Mouse (Mus musculus) embryonic facial prominence, embryonic 12.5 days (tissue): ENCODE results near the gene Pcnx2. TPM values are rescaled to one million over a fixed set of nuclear protein-coding genes. Genes with fewer than 3 reads are reported as not detected.

Experiments
- ATAC-seq: fragments of 200-750 bp; cut with Nextera tagmentation; 2 replicates; pipeline ENCODE4 v1.8.0; 2017; ENCODE audit not compliant: insufficient number of reproducible peaks, insufficient read depth, low FRiP score, low TSS enrichment
- H3K27ac ChIP-seq: fragments of 300-500 bp; sonication (generic); 2 replicates; pipeline ENCODE4 v1.5.1; 2016; ENCODE audit warnings: mild to moderate bottlenecking
- H3K27me3 ChIP-seq: fragments of 300-500 bp; sonication (generic); 2 replicates; pipeline ENCODE4 v1.6.1; 2016; ENCODE audit warnings: mild to moderate bottlenecking, moderate library complexity
- H3K36me3 ChIP-seq: fragments of 300-500 bp; sonication (generic); 2 replicates; pipeline ENCODE4 v1.6.1; 2016; ENCODE audit warnings: mild to moderate bottlenecking
- H3K4me1 ChIP-seq: fragments of 300-500 bp; sonication (generic); 2 replicates; pipeline ENCODE4 v1.6.1; 2016
- H3K4me2 ChIP-seq: fragments of 300-500 bp; sonication (generic); replicated peaks from 2 replicates; pipeline ENCODE4 v1.6.1; 2016; ENCODE audit warnings: mild to moderate bottlenecking, moderate library complexity
- H3K4me3 ChIP-seq: fragments of 300-500 bp; sonication (generic); 2 replicates; pipeline ENCODE4 v1.5.1; 2016; ENCODE audit warnings: mild to moderate bottlenecking
- H3K9ac ChIP-seq: fragments of 300-500 bp; sonication (generic); 2 replicates; pipeline ENCODE4 v1.6.1; 2016; ENCODE audit warnings: mild to moderate bottlenecking, moderate library complexity
- H3K9me3 ChIP-seq: fragments of 300-500 bp; sonication (generic); 2 replicates; pipeline ENCODE4 v1.6.1; 2016; ENCODE audit warnings: mild to moderate bottlenecking, moderate library complexity
- WGBS: fragments of 180-500 bp; shearing (Covaris S2); methylation state at CpG from one replicate; pipeline ENCODE4 v1.1.7; 2016; 5-methylcytosine and 5-hydroxymethylcytosine counted together
- polyA plus RNA-seq: library from polyadenylated mRNA; unstranded; fragments of >200 nt; fragmentation: Nextera tagmentation; extraction: Ambion mirVana; gene quantifications from 2 replicates; pipeline ENCODE4 v1.2.1, GENCODE M21; 2016

The Pcnx2 gene
- polyA plus RNA-seq, 1 experiment from 2014 or later, result 0.29 TPM

DNA sequence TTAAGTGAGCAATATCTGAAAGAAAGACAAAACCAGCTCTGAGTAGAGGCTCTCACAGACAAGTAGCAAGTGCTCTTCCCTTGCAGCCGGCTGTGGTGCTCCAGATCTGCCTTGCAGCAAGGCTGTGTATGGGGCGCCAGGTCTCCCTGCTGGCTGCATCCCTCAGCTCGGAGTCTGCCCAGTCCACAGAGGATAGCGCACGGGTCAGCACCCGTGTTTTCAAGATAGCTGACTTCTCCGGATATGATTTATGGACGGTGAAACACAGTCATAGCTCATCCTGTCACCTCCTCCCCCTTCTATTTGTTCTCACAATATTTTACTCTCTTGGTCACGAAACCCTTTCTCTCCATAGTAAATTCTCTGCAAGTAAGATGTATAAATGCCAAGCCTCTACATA, 79.3 kb downstream of the Pcnx2 start:
- no peak for ATAC-seq
- H3K27ac ChIP-seq, result no peak overlapping the region
- 81% methylated on average over 9 of the region's 9 CpGs for WGBS
- H3K4me1 ChIP-seq, result no peaks in the 10 kb centered on the region
- H3K9ac ChIP-seq, result no peak overlapping the region
- no peaks in the 10 kb centered on the region for H3K27me3 ChIP-seq
- no peak overlapping the region for H3K4me2 ChIP-seq
- no peak overlapping the region for H3K4me3 ChIP-seq
- H3K9me3 ChIP-seq, result no peaks in the 10 kb centered on the region
- no peaks in the 10 kb centered on the region for H3K36me3 ChIP-seq

DNA sequence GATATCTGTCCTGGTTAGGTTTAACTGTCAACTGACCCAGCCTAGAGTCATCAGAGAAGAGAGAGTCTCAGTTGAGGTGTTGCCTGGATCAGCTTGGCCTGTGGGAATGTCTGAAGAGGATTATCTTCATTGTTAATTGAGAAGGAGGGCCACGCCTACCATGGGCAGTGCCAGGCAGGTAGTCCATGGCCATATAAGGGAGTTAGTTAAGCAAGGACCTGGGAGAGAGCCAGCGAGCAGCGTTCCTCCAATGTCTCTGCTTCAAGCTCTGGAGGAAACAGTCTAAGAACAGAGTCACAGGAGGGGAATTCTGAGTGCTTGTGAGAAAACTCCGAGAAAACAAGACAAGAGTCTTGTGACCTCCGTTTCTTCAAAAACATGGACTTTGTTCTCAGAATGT, 81.4 kb downstream of the Pcnx2 start:
- ATAC-seq, result no peak
- WGBS, result 79% methylated on average over 5 of the region's 5 CpGs
- no peaks in the 10 kb centered on the region for H3K27me3 ChIP-seq
- no peaks in the 10 kb centered on the region for H3K9me3 ChIP-seq
- no peak overlapping the region for H3K9ac ChIP-seq
- H3K4me1 ChIP-seq, result no peaks in the 10 kb centered on the region
- no peak overlapping the region for H3K4me3 ChIP-seq
- no peaks in the 10 kb centered on the region for H3K36me3 ChIP-seq
- H3K27ac ChIP-seq, result no peak overlapping the region
- H3K4me2 ChIP-seq, result no peak overlapping the region

DNA sequence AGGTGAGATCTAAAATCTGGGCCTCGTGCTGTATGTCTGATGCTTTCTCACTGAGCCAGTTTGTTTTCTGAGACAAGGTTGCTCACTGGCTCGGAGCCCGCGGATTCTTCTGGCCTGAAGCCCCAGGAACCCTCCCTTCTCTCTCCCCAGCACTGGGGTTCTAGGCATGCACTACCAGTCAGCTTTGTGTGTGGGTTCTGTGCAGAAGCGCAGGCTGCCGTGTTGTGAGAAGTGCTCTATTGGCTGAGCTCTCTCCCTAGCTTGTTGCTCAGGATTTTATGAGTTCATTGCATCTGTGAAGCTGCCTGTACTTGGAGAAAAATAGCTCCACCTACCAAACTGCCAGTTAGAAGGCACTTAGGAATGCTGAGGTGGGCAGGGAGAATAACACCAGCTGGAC, 89.3 kb downstream of the Pcnx2 start:
- no peaks in the 10 kb centered on the region for H3K27me3 ChIP-seq
- no peaks in the 10 kb centered on the region for H3K4me1 ChIP-seq
- no peaks in the 10 kb centered on the region for H3K36me3 ChIP-seq
- H3K4me3 ChIP-seq, result no peak overlapping the region
- no peak overlapping the region for H3K4me2 ChIP-seq
- no peak overlapping the region for H3K27ac ChIP-seq
- WGBS, result 89% methylated on average over 6 of the region's 6 CpGs
- no peak for ATAC-seq
- no peaks in the 10 kb centered on the region for H3K9me3 ChIP-seq
- H3K9ac ChIP-seq, result no peak overlapping the region

DNA sequence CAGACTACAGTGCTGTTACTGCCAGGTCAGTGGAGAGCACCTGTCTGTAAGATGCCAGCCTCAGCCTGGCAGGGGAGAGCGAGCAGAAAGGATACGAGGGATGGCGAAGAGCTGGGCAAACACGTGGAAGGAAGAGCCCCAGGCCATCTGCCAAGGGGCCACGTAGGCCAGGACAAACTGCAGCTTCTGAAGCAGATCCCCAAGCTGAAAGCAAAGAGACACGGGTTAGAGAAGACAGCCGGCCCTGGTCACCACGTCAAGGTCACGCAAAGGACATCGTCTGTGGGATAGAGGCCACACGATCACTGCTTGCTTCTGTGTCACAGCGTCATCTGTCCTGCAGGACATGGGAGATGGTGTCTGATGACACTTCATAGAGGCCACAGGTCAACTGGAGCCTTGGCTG, 90.2 kb downstream of the Pcnx2 start:
- ATAC-seq, result no peak
- no peak overlapping the region for H3K9ac ChIP-seq
- no peak overlapping the region for H3K4me2 ChIP-seq
- 82% methylated on average over 12 of the region's 12 CpGs for WGBS
- no peaks in the 10 kb centered on the region for H3K9me3 ChIP-seq
- no peak overlapping the region for H3K27ac ChIP-seq
- no peaks in the 10 kb centered on the region for H3K27me3 ChIP-seq
- no peaks in the 10 kb centered on the region for H3K36me3 ChIP-seq
- no peaks in the 10 kb centered on the region for H3K4me1 ChIP-seq
- H3K4me3 ChIP-seq, result no peak overlapping the region

DNA sequence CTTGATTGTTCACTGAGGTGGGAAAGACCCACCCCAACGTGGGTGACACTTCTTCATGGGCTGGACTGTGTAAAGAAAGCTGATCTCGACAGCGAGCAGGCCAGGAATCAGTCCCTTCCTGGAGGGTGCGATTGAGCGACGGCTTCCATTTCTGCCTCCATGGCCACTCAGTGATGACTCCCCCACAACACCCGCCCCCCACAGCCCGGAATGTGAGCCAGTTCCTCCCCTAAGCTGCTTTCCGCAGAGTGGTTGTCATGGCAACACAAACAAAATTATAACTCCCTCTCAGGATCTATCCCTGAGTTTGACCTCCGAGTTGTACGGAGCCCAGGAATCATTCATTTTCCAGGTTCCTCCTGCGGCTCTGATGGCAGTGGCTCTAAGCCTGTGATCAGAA, 91.7 kb downstream of the Pcnx2 start:
- Histone ChIP-seq H3K9ac (no peak overlapping the region), H3K4me1 (no peaks in the 10 kb centered on the region), H3K4me2 (no peak overlapping the region), H3K27ac (no peak overlapping the region), H3K36me3 (no peaks in the 10 kb centered on the region), H3K9me3 (no peaks in the 10 kb centered on the region), H3K27me3 (no peaks in the 10 kb centered on the region), H3K4me3 (no peak overlapping the region)
- 81% methylated on average over 12 of the region's 12 CpGs for WGBS
- ATAC-seq, result no peak

DNA sequence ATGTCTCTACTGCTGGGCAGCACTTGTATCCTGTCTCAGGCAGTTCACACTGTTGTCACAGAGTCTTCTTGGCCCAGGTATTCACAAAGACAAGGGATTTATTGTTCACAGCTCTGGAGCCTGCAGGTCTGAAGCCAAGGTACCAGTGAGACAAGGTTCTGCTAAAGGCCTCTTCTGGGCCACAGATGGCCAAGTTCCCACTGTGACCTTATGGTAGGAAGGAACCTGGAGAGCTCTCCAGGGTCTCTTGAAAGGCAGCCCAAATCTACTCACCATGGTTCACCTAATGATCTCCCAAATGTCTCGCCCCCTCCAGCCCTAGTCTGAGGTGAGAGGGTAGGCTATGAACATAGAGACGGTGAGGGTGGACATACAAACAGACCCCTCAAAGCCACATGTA, 101.1 kb downstream of the Pcnx2 start:
- Histone ChIP-seq H3K27me3 (no peaks in the 10 kb centered on the region), H3K4me3 (no peak overlapping the region), H3K9ac (no peak overlapping the region), H3K36me3 (no peaks in the 10 kb centered on the region), H3K9me3 (no peaks in the 10 kb centered on the region), H3K27ac (no peak overlapping the region), H3K4me2 (no peak overlapping the region), H3K4me1 (0 out of 2 replicates have a peak, but pooled peaks cover 4% of the 10 kb centered on the region)
- no peak for ATAC-seq
- 85% methylated on average over 2 of the region's 2 CpGs for WGBS

DNA sequence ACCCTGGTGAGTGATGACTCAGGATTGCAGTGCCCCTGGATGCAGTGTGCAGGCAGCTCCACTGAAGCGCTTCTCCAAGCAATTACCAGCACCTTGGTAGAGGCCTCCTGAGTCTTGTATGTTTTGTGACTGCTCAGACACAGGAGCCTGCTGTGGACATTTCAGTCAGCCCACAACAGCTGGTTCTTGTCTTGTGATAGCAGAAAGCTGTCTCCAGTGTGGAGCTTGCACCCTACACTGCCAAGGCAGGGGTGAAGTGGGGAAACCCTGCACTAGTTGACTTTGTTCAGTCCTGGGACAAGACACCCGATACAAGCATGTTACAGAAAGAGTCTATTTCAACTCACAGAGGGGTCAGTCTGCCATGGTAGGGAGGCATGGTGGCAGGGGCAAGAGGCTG, 102.8 kb downstream of the Pcnx2 start:
- Histone ChIP-seq H3K27me3 (no peaks in the 10 kb centered on the region), H3K4me3 (no peak overlapping the region), H3K27ac (no peak overlapping the region), H3K4me1 (0 out of 2 replicates have a peak, but pooled peaks cover 4% of the 10 kb centered on the region), H3K9ac (no peak overlapping the region), H3K36me3 (no peaks in the 10 kb centered on the region), H3K9me3 (no peaks in the 10 kb centered on the region), H3K4me2 (no peak overlapping the region)
- 71% methylated on average over 2 of the region's 2 CpGs for WGBS
- no peak for ATAC-seq

DNA sequence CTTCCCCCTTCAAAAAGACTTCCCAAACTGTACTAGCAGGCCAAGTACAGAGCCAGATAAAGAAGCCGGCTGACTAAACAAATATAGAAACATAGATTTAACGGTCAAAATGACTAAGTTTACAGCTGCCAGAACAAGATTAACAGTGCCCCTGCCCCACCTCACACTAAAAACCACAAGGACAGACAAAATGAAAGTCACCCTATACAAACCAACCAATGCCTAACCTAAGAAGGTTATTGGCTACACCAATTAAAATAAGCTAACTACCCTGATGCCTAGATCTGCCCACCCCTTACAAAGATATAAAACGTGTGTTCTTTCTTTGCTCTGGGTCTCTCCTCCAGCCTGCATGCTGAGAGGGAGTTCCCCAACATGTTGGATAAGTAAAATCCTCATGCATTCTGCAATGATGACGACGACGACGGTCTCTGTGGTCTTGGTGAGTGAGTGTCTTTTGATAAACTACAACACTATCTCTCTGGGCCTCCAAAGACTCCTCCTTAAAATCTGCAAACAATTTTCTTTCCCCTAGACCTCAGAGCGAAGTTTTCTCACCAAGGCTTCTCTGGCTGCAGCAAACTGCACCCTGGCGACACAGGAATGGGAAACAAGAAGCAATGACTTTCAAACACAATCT, 105.2 kb downstream of the Pcnx2 start:
- no peak overlapping the region for H3K4me2 ChIP-seq
- no peaks in the 10 kb centered on the region for H3K9me3 ChIP-seq
- H3K4me3 ChIP-seq, result no peak overlapping the region
- WGBS, result 59% methylated on average over 9 of the region's 9 CpGs
- no peaks in the 10 kb centered on the region for H3K36me3 ChIP-seq
- no peak for ATAC-seq
- peaks cover 6% of the 10 kb centered on the region; the same call in 1 of the 2 replicates for H3K4me1 ChIP-seq
- no peak overlapping the region for H3K9ac ChIP-seq
- no peak overlapping the region for H3K27ac ChIP-seq
- no peaks in the 10 kb centered on the region for H3K27me3 ChIP-seq

DNA sequence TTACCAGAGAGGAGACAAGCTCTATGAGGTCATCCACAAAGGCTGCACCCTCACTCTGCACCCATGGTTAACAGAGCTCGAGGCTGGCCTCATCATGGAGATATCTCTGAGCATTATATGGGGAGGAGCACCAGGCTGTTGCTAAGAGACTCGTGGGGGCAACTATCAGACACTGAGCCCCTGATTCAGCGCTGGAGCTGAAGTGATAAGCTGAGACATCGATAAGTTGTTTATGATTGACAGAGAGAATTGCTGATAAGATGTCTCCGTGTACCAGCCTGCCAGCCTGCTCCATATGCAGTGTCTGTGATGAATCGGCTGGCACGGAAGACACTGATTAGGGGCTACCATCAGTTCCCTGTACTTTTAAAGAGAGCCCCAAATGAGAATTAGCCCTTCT, 111.2 kb downstream of the Pcnx2 start:
- H3K27ac ChIP-seq, result no peak overlapping the region
- no peak overlapping the region for H3K9ac ChIP-seq
- 83% methylated on average over 7 of the region's 7 CpGs for WGBS
- peaks cover 3% of the 10 kb centered on the region; the same call in 1 of the 2 replicates for H3K4me1 ChIP-seq
- H3K36me3 ChIP-seq, result no peaks in the 10 kb centered on the region
- no peaks in the 10 kb centered on the region for H3K9me3 ChIP-seq
- no peaks in the 10 kb centered on the region for H3K27me3 ChIP-seq
- H3K4me2 ChIP-seq, result no peak overlapping the region
- no peak for ATAC-seq
- no peak overlapping the region for H3K4me3 ChIP-seq

DNA sequence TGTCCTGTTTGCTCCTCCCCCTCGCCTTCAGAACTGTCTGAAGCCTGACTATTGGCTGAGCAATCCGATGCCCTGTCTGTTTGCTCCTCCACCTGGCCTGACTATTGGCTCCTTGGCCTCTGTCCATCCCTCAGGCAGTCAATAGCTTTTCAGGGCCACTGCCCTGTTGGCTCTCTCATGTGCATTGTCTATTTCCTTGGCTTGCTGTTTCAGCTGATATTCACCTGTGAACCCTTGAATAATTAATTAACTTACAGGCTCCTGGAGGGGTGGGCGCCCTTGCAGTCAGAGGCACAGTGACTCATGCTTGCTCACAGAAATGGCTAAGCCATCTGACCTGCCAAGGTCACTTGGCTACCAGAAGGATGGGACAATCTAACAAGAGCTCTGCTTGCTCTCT, 116.0 kb downstream of the Pcnx2 start:
- no peaks in the 10 kb centered on the region for H3K9me3 ChIP-seq
- ATAC-seq, result no peak
- no peak overlapping the region for H3K27ac ChIP-seq
- H3K27me3 ChIP-seq, result no peaks in the 10 kb centered on the region
- H3K9ac ChIP-seq, result no peak overlapping the region
- 62% methylated on average over 3 of the region's 3 CpGs for WGBS
- H3K36me3 ChIP-seq, result no peaks in the 10 kb centered on the region
- H3K4me3 ChIP-seq, result no peak overlapping the region
- H3K4me1 ChIP-seq, result 0 out of 2 replicates have a peak, but pooled peaks cover 3% of the 10 kb centered on the region
- H3K4me2 ChIP-seq, result no peak overlapping the region

DNA sequence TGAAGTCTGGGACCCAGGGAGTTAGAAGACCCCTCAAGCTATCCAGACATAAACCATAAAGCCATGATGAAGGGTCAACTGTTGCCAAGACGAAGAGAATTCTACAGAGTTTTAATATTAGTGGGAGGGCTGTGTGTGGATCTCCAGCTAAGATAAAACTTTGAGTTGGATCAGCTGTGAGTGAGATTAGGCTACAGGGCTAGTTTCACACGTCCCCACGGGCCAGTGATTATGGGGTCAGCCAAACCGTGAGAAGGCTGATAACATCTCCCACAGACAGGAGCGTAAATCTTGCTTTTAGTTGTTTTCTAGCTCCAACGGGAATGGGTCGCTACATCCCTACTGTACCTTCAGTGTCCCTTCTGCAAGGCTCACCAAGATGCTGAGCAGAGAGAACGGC, 118.5 kb downstream of the Pcnx2 start:
- Histone ChIP-seq H3K27me3 (no peaks in the 10 kb centered on the region), H3K9me3 (no peaks in the 10 kb centered on the region), H3K36me3 (no peaks in the 10 kb centered on the region), H3K9ac (no peak overlapping the region), H3K4me2 (no peak overlapping the region), H3K4me1 (0 out of 2 replicates have a peak, but pooled peaks cover 3% of the 10 kb centered on the region), H3K27ac (no peak overlapping the region), H3K4me3 (no peak overlapping the region)
- ATAC-seq, result no peak
- WGBS, result 74% methylated on average over 8 of the region's 8 CpGs

DNA sequence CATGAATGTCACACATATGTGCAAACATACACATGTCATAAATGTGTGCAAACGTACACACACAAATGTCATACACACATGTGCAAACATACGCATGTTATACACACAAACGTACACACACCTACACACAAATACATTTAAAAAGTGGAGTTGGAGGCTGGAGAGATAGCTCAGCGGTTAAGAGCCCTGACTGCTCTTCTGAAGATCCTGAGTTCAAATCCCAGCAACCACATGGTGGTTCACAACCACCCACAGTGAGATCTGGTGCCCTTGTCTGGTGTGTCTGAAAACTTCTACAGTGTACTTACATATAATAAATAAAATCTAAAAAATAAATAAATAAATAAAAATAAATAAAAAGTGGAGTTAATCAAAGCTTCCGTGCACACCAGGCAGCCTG, 119.2 kb downstream of the Pcnx2 start:
- 87% methylated on average over 5 of the region's 5 CpGs for WGBS
- Histone ChIP-seq H3K4me2 (no peak overlapping the region), H3K9me3 (no peaks in the 10 kb centered on the region), H3K27me3 (no peaks in the 10 kb centered on the region), H3K9ac (no peak overlapping the region), H3K27ac (no peak overlapping the region), H3K4me1 (0 out of 2 replicates have a peak, but pooled peaks cover 3% of the 10 kb centered on the region), H3K36me3 (no peaks in the 10 kb centered on the region), H3K4me3 (no peak overlapping the region)
- no peak for ATAC-seq
